Mouse (Mus musculus) embryonic fibroblast, embryonic 13.5 days (primary cell): ENCODE data around the gene Crtc3. TPM values are rescaled to one million over a fixed set of nuclear protein-coding genes. Genes with fewer than 3 reads are reported as not detected.

Experiments used
- H3K27ac ChIP-seq: 2 replicates; pipeline ENCODE4 v1.5.1; 2012; ENCODE audit warnings: low read length, control low read depth, inconsistent platforms; ENCODE audit not compliant: insufficient read depth
- H3K4me1 ChIP-seq: 2 replicates; pipeline ENCODE4 v1.6.1; 2011; ENCODE audit warnings: low read length; ENCODE audit not compliant: control insufficient read depth, insufficient read depth
- H3K4me3 ChIP-seq: 2 replicates; pipeline ENCODE4 v1.5.1; 2011; ENCODE audit warnings: mild to moderate bottlenecking, control low read depth, low read length; ENCODE audit not compliant: insufficient read depth
- CTCF ChIP-seq: IDR thresholded peaks from 2 replicates; pipeline ENCODE4 v1.5.1; 2011; ENCODE audit warnings: mild to moderate bottlenecking, control low read depth, low read length, moderate library complexity, borderline replicate concordance; ENCODE audit not compliant: insufficient read depth
- POLR2A ChIP-seq: IDR thresholded peaks from 2 replicates; pipeline ENCODE4 v1.6.1; 2011; ENCODE audit warnings: low read depth, mild to moderate bottlenecking, control low read depth, low read length, moderate library complexity
- polyA plus RNA-seq: library from polyadenylated mRNA; stranded (reverse); fragments of >200 nt; gene quantifications from 2 replicates; pipeline ENCODE4 v1.2.4, GENCODE M21; 2011; ENCODE audit warnings: low read depth; ENCODE audit not compliant: missing spikeins, insufficient read length

Gene Crtc3
- polyA plus RNA-seq, 1 experiment, result 27.7 TPM

- Histone ChIP-seq H3K4me1 (no peaks in the 10 kb centered on the region), H3K4me3 (no peak overlapping the region), H3K27ac (no peak overlapping the region)
- TF ChIP-seq POLR2A (no peak), CTCF (no peak)
These were observed 120.7 kb downstream of the Crtc3 start for GRCm38 (mm10) chr7:80567982-80568381.

GRCm38 (mm10) chr7:80561931-80562330 is 126.7 kb downstream of the Crtc3 start:
- Histone ChIP-seq H3K4me1 (no peaks in the 10 kb centered on the region), H3K27ac (no peak overlapping the region)
- TF ChIP-seq POLR2A (no peak), CTCF (no peak)

GRCm38 (mm10) chr7:80561271-80561670 is 127.4 kb downstream of the Crtc3 start:
- Histone ChIP-seq H3K4me3 (no peak overlapping the region), H3K27ac (no peak overlapping the region), H3K4me1 (no peaks in the 10 kb centered on the region)
- TF ChIP-seq CTCF, result no peak
- TF ChIP-seq POLR2A, result no peak

More at GRCm38 (mm10) chr7:80561931-80562330, 126.7 kb downstream of the Crtc3 start:
- no peak overlapping the region for H3K4me3 ChIP-seq

DNA sequence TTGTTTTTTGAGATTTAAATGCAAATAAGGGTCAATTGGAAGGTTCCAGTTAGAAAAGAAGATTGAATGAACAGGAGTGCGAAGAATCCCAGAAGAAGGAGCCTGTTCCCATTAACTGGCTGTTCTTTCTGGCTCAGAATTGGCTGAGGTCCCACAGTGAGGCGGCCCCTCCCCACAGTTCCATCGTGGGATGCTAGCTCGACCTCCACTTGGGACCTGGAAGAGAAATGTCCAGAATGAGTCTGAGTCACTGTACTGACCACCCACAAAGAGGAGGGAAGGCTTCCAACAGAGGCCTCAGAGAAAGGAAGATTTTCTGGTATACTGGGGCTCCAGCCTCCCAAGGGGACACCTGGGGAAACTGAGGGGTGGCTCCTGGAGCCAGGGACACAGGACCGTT is 130.1 kb downstream of the Crtc3 start:
- TF ChIP-seq POLR2A (no peak), CTCF (no peak)
- Histone ChIP-seq H3K27ac (no peak overlapping the region), H3K4me3 (no peak overlapping the region), H3K4me1 (no peaks in the 10 kb centered on the region)

GRCm38 (mm10) chr7:80558101-80558500 is 130.6 kb downstream of the Crtc3 start:
- Histone ChIP-seq H3K4me3 (no peak overlapping the region), H3K27ac (no peak overlapping the region), H3K4me1 (no peaks in the 10 kb centered on the region)
- TF ChIP-seq CTCF (no peak), POLR2A (no peak)

DNA sequence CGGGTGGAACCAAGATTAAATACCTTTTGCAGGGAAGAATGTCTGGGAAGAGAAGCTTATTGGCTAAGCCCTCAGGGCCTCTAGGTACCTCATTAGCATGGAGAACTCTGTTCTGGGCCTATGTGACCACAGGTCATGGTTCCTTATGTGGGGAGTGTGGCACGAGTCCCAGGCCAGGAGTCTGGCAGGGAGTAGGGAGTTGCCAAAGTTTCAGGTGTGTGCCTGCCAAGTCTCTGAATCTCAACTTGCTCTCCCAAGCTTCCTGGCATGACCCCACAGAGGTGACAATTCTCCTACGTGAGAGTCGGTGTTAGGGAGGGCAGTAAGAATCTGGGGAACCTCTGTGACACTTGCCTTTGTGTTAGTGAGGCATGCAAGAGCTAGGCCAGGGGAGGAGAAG is 131.5 kb downstream of the Crtc3 start:
- no peak overlapping the region for H3K4me3 ChIP-seq
- H3K27ac ChIP-seq, result no peak overlapping the region
- H3K4me1 ChIP-seq, result no peaks in the 10 kb centered on the region
- TF ChIP-seq CTCF (no peak), POLR2A (no peak)

- Histone ChIP-seq H3K27ac (no peak overlapping the region), H3K4me3 (no peak overlapping the region), H3K4me1 (no peaks in the 10 kb centered on the region)
- no peak for TF ChIP-seq POLR2A
These were observed 132.5 kb downstream of the Crtc3 start for GRCm38 (mm10) chr7:80556166-80556565.

- H3K4me1 ChIP-seq, result no peaks in the 10 kb centered on the region
- no peak overlapping the region for H3K4me3 ChIP-seq
- no peak overlapping the region for H3K27ac ChIP-seq
- no peak for TF ChIP-seq POLR2A
- no peak for TF ChIP-seq CTCF
These were observed 133.5 kb downstream of the Crtc3 start for GRCm38 (mm10) chr7:80555146-80555545.

DNA sequence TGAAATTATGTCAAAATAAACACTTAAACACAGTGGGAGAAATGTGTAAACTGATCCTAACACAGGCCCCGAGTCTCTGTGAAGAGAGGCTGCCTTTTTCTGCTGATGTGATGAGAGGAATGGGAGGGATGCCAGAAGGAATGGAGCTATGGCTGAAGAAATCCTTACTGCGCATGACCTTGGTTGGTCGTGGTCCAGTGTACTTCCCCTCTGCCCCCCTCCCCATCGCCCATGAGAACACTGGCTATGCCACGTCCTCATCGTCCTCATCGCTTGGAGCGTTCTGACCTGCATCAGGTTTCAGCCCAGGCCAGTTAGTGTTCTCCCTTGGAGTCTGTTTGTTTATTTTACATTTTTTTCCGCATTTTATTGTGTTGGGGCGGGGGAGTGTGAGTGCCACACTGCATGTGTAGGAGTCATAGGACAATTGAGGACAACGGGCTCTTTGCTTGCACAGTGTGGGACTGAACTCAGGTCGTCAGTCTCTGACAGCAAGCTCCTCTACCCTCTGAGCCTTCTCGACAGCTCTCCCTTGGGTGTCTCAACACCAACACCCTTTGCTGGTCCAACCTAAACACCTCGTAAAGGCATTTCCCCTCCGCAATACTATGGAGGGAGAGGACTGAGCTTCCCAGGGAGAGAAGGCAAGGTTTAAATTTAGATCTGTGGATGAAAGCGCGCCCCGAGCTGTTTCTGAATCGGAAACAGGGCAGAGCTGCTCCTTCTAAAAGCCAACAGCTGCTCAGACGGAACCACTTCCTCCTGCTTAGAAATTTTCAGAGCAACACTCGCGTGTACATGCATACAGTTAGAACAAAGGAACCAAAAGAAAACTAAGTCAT is 134.3 kb downstream of the Crtc3 start:
- H3K4me1 ChIP-seq, result no peaks in the 10 kb centered on the region
- no peak overlapping the region for H3K27ac ChIP-seq
- TF ChIP-seq CTCF, result no peak
- no peak overlapping the region for H3K4me3 ChIP-seq

DNA sequence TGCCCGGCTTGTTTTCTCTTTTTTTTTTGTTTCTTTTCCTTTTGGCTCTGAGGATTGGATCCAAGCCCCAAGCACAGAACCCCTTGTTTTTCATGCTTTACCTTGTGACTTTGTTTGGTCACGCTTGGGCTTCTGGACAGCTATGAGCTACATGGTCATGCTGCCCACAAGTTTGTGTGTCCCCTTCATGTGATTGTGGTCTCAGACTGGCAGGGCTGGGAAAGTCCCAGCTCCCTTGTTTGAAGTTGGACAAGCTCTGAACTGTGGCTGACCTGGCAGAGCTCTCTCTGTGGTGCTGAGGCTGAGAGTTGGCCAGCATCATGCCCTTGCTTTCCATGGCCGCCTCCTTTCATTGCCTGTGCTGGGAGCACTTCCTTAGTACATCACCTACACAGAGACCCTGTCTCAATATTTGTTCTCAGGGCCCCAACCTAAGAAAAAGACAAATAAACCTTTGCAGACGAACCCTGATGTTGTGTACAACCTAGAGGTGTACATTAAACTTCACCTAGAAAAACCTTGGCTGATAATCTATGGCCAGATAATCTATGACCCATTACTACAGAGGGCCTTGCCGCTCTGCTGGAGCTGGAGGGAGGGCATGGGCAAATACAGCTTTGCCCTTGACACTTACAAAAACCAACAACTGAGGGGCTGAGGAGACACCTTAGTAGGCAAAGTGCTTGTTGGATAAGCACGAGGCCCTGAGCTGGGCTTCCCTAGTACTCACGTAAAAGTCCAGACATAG is 140.0 kb downstream of the Crtc3 start:
- no peak overlapping the region for H3K27ac ChIP-seq
- no peak overlapping the region for H3K4me3 ChIP-seq
- TF ChIP-seq CTCF, result no peak
- no peak for TF ChIP-seq POLR2A
- H3K4me1 ChIP-seq, result no peaks in the 10 kb centered on the region
